In the genomic region with DNA sequence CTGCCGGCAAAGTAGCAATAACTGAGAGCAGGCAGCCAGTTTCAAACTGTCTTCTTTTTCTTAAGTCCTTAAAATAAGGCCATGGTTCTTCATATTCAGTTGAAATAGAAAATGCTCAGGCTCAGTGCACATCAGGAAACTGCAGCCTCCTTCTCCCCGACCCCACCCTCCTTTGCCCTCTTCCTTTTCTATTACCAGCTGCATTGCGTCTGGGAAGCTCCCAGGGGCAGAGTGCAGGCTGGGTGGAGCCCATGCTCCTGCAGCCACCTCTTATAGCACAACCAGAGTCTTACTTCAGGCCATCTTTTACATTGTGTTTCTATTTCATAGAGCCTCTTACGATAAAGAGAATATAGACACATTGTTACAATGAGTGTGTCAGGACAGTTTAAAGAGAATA, we compare ENCODE assay signal across 11 mouse cellular contexts.
"Had no signal": no experiment of that assay in that cellular context is flagged by ENCODE, and none has a peak within 500 bp of the region (broad histone marks: within the 10 kb centered on the region; RNA-seq: fewer than 3 reads in every experiment).

No protein-coding gene starts in this region.

- H3K9ac ChIP-seq: liver, embryonic 13.5 days; liver, postnatal 0 days; lung, embryonic 15.5 days; neural tube, embryonic 12.5 days; stomach, embryonic 15.5 days had no signal

- H3K36me3 ChIP-seq: liver, embryonic 13.5 days; lung, embryonic 15.5 days; neural tube, embryonic 12.5 days; stomach, embryonic 15.5 days had no signal

- H3K9me3 ChIP-seq: liver, embryonic 13.5 days; lung, embryonic 15.5 days; neural tube, embryonic 12.5 days; stomach, embryonic 15.5 days had no signal

- H3K4me1 ChIP-seq: liver, embryonic 13.5 days; neural tube, embryonic 12.5 days; stomach, embryonic 15.5 days had no signal

- H3K4me2 ChIP-seq: liver, embryonic 13.5 days; lung, embryonic 15.5 days; neural tube, embryonic 12.5 days; stomach, embryonic 15.5 days had no signal

- H3K4me3 ChIP-seq: left cerebral cortex, adult 2 months; liver, embryonic 13.5 days; lung, embryonic 15.5 days; neural tube, embryonic 12.5 days; stomach, embryonic 15.5 days had no signal

- DNase-seq: kidney, adult 11 months; liver; liver, embryonic 13.5 days; liver, postnatal 0 days; lung, postnatal 14 days; thymus, postnatal 4 days had no signal

- H3K27me3 ChIP-seq: liver, embryonic 13.5 days; lung, embryonic 15.5 days; neural tube, embryonic 12.5 days; stomach, embryonic 15.5 days had no signal

- ATAC-seq: liver, postnatal 0 days had no signal

- H3K27ac ChIP-seq: left cerebral cortex, adult 2 months; liver, embryonic 13.5 days; lung, embryonic 15.5 days; macrophage; neural tube, embryonic 12.5 days; stomach, embryonic 15.5 days had no signal
